Mouse (Mus musculus) testis, adult 2 months (tissue): ENCODE measurements around the gene Tmem41a.

ENCODE experiments used
- CTCF ChIP-seq: fragments of 200-500 bp; IDR thresholded peaks from 2 replicates; pipeline ENCODE4 v1.5.1; 2012; ENCODE audit warnings: low read depth, mild to moderate bottlenecking, inconsistent platforms, low read length, moderate library complexity; ENCODE audit not compliant: control insufficient read depth, insufficient read depth, insufficient replicate concordance
- POLR2A ChIP-seq: fragments of 200-500 bp; IDR thresholded peaks from 2 replicates; pipeline ENCODE4 v1.6.1; 2012; ENCODE audit warnings: low read depth, mild to moderate bottlenecking, inconsistent platforms, low read length, moderate library complexity; ENCODE audit not compliant: control insufficient read depth

DNA sequence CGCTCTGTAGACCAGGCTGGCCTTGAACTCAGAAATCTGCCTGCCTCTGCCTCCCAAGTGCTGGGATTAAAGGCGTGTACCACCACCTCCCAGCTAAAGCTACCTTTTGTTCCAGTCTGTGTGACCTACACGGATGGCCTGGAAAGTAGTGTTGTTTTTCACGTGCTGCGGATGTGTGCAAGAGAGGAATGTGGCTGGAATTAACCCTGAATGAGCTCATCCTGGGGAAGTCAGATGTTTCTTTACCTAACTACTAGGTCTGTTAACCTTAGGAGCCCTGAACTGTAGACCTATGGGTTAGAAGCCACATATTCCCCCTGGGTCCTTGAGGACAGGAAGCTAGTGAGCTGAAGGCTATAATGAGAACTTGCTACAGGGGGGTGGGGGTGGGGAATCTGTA, 40.6 kb upstream of the Tmem41a start:
- TF ChIP-seq POLR2A (no peak), CTCF (no peak)
